Mouse (Mus musculus) C2C12 (cell line): ENCODE data around the gene Arhgdib.

ENCODE experiments used
- CTCF ChIP-seq: IDR thresholded peaks from one replicate; pipeline ENCODE4 v1.5.1; 2011; ENCODE audit not compliant: control insufficient read depth, insufficient read depth, insufficient read length
- USF1 ChIP-seq: IDR thresholded peaks from one replicate; pipeline ENCODE4 v1.6.1; 2011; ENCODE audit warnings: low read depth, mild to moderate bottlenecking, control low read depth, moderate library complexity

GRCm38 (mm10) chr6:136950171-136950570 lies 8.5 kb upstream of the Arhgdib start:
- TF ChIP-seq USF1 (no peak), CTCF (no peak)
